Mouse (Mus musculus) gastrocnemius, postnatal 10 days (tissue): ENCODE data around the gene Nfyc. TPM values are rescaled to one million over a fixed set of nuclear protein-coding genes. Genes with fewer than 3 reads are reported as not detected.

Source experiments
- DNase-seq: peaks from one replicate; pipeline ENCODE4 v3.0.0; 2021; ENCODE audit warnings: mixed read lengths
- total RNA-seq, 2 experiments: library from RNA; stranded (reverse); gene quantifications; 2 replicates each; pipeline ENCODE4 v1.2.3; 2021

Gene Nfyc
- total RNA-seq, 2 experiments from 2014 or later, result 47.2 to 55.8 TPM

GRCm38 (mm10) chr4:120825577-120826326 lies 5.6 kb downstream of the Nfyc start:
- DNase-seq, result peak; percentile 99

DNA sequence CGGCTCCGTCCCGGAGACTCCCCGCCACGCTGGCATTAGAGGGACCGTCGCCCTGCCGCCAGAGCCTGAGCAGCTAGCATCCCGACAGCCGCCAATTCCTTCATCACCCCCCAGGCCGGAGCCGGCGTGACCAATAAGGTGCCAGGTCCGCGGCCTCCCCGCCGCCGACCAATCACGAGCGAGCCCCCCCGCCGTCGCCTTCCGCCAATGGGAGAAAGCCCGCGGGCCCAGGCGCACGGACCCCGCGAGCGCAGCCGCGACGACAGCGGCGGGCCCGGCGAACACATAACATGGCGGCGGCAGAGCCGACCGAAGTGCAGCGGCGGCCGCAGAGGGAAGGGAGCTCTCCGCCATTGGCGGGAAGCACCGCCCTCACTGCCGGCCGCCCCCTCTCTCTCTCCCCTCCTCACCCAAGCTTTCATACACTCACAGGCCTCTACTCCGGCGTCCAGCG lies 6.2 kb downstream of the Nfyc start:
- DNase-seq, result peak; percentile 97

- DNase-seq, result no peak
Observed at GRCm38 (mm10) chr4:120822191-120822911, 9.0 kb downstream of the Nfyc start.

DNA sequence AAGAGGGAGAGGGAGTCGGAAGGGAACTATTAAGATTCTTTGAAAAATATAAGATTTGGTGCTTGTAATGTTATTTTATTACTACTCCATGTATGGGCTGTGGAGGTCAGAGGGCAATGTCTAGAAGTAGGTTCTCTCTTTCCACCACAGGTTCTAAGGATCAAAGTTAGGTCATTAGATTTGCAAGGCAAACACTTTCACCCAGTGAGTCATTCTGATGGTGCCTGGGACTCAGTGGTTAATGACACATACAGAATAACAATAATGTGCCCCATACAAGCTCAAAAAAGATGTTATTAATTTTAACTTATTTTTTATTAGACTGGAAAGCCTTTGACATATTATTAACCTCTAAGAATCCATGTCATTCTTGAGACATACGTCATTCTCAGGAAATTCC lies 11.5 kb downstream of the Nfyc start:
- DNase-seq, result no peak

GRCm38 (mm10) chr4:120819296-120819695 lies 12.1 kb downstream of the Nfyc start:
- no peak for DNase-seq

GRCm38 (mm10) chr4:120817951-120818350 lies 13.4 kb downstream of the Nfyc start:
- no peak for DNase-seq

DNA sequence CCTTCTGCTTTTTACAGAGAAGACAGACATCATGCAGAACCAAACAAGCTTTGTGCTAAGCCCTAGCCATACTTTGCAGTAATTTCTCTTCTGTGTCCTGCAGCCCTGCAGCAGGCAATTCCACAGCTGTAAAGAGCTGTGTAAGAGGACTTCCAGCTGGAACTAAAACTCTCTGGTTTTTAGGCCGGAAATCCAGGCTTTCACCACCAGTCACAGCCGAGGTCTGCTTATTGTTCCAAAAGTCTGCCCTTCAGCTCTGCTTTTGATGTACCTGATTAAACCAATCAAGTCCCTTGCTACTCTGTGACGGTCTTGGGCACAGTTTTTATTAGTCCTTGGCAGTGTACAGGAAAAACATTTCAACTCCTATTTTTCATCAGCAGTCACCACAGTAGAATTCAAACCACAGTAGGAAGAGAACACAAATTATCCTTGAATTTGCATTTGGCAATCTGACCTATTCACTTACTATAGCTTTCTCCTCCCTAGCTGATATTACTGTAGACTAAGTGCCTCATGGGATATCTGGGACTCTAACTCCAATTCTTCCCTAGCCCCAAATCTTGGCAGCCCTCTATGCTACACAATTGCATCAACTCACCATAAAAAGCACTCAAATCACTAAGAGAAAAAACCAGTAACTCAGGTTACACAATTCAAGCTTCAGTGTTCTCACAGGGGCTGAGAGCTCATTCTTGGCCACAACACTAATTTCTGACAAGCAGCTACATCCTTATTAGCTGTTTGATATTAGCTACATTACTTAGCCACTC lies 14.2 kb downstream of the Nfyc start:
- no peak for DNase-seq

DNA sequence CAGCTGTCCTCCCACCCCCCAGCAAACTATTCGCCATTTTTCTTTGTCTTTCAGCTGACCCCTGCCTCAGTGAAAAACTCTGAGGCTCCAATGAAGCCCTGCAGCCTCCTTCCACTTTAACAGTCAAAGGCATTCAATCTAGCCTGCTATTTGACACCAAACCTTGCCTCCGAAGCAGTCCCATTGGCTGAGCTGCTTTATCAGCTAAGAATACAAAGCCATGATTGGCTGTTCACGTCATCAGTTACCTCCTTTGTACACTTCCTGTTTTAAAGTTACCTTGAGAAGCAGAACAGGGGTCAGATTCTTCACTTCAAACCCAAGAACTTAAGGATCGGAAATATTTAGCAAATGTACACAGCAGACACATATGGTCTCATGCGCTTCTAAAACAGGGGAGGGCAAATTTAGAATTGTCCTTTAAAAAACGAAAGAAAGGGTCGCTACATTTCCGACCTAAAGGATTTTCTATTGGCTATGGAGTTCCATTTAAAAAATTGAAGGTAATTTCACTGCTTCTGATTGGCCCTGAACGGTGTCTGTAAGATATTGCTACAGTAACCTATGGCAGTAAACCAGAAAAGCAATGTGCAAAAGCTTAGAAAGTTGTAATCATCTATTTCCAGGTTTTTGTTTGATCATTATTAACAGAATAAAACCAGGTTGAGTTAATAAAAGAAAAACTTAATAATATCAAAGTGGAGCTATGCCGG lies 15.6 kb downstream of the Nfyc start:
- peak; percentile 44 for DNase-seq

DNA sequence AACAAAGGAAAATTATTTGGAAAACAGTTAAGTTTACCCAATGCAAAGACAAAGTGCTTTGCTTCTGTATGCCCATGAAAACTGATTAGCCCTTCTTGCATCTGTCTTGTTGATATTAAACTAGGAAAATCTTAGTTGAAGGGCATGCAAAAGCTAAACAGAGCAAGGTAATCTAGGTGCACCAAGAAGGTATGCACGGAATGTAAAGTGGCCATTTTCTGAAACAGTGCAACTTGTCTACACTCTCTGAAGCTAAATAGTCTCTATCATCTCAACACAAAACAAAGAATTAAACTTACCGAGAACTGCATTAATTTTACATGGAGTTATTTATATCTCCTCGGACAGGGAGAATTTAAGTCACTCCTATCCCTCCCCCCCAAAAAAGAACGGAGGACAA lies 16.2 kb downstream of the Nfyc start:
- DNase-seq, result no peak

- peak; percentile 8 for DNase-seq
Observed at GRCm38 (mm10) chr4:120814171-120814570, 17.2 kb downstream of the Nfyc start.

- no peak for DNase-seq
Observed at GRCm38 (mm10) chr4:120813762-120814161, 17.6 kb downstream of the Nfyc start.

DNA sequence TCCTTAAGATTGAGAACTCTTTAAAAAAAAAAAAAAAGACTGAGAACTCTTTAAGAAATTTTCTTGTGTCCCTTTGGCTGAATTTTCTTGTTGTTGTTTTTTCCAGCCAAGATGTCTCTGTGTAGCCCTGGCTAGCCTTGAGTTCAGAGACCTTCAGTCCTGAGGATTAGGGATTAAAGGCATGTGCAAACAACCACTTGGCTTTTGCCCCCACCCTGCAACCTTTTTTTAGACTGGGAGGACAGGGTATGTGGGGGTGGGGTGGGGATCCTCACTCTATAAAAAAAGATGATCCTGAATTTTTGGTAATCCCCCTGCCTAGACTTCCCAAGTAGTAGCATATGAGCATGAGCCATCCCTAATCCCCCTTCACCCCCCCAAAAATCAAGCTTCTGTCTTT lies 25.6 kb downstream of the Nfyc start:
- no peak for DNase-seq

- peak; percentile 14 for DNase-seq
Observed at GRCm38 (mm10) chr4:120801446-120801845, 29.9 kb downstream of the Nfyc start.

DNA sequence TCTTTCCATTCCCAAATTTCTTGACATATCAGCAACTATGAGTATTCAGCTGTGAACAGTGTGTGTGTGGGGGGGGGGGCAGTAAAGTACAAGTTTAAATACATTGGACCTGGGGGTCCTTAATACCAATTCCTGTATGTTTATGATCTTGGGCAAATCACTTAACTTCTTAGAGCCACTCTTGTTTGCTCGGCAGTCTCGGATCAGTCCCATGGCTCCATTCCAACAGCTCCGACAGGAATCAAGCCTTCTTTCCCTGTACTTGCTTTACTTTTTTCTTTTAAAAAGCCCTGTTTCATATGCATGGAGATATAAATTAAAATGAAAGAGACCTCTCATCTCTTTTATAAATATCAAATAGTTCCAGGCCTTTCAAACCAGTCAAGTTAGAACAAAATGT lies 30.7 kb downstream of the Nfyc start:
- DNase-seq, result peak; percentile 15

- DNase-seq, result no peak
Observed at GRCm38 (mm10) chr4:120799680-120800166, 31.6 kb downstream of the Nfyc start.

- no peak for DNase-seq
Observed at GRCm38 (mm10) chr4:120797985-120798725, 33.2 kb downstream of the Nfyc start.

- DNase-seq, result no peak
Observed at GRCm38 (mm10) chr4:120796687-120797086, 34.7 kb downstream of the Nfyc start.

GRCm38 (mm10) chr4:120795646-120796045 lies 35.7 kb downstream of the Nfyc start:
- DNase-seq, result no peak

DNA sequence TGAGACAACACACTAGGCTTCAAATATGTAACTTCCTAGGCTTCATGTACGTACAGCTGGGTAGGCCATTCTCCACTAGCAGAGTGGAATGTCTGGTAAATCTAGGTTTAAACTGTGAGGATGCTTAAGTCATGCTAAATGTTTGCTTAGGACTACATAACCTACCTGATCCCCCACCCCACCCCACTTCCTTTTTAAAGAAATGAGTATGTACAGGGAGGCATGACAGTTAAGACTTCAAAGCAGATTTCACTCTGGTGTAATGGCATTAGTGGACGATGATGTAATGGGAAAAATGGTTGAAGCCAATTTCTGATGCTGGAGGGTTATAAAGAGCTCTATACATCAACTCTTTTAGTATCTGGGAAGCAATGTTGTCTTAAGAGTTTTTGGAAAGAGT lies 38.5 kb downstream of the Nfyc start:
- DNase-seq, result no peak

DNA sequence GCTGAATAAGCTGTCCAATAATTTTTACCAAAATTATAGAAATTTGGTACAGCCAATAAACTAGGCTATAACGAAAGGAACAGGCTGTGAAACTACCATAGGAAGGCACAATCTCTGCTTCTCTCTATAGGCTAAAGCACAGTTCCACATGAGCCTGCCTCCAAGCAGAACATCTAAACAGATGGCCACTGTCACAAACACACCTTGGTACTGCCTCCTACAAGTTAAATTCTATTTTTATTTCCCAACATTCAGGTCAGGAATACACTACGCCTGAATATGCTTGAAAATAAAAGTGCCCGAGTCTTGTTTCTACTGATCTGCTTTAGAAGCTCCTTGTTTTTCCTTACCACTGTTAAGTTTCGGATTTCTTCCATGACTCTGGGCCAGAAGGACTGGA lies 41.3 kb downstream of the Nfyc start:
- DNase-seq, result no peak

GRCm38 (mm10) chr4:120755801-120756200 lies 75.6 kb downstream of the Nfyc start:
- DNase-seq, result no peak
